Comparison of ENCODE assay signal across 9 mouse cellular contexts in genomic region chr8:105930602-105931001, GRCm38 (mm10). TPM values are rescaled to one million over a fixed set of nuclear protein-coding genes. Genes with fewer than 3 reads are reported as not detected.
DNase-seq lines count a peak whose midpoint lies in the region; ATAC-seq lines count a peak whose summit lies in the region.
"Had no signal": no experiment of that assay in that cellular context is flagged by ENCODE, and none has a peak within 500 bp of the region (broad histone marks: within the 10 kb centered on the region; RNA-seq: fewer than 3 reads in every experiment).

No protein-coding gene starts in this region.

- ATAC-seq in frontal cortex, adult (ENCODE audit: low TSS enrichment), result peak; percentile 54
- peak; percentile 75 for ATAC-seq in hindbrain, embryonic 11.5 days (ENCODE audit: low FRiP score)

- H3K4me2 ChIP-seq in hindbrain, embryonic 11.5 days (replicated peaks; ENCODE audit: low read depth, low read length), result no peak overlapping the region
- H3K4me2 ChIP-seq: limb, embryonic 12.5 days had no signal

- H3K4me3 ChIP-seq in hindbrain, embryonic 11.5 days (ENCODE audit: low read depth, low read length), result no peak overlapping the region
- H3K4me3 ChIP-seq: limb, embryonic 12.5 days had no signal

- WGBS in hindbrain, embryonic 11.5 days, result 19% methylated on average over 8 of the region's 8 CpGs

- H3K4me1 ChIP-seq in hindbrain, embryonic 11.5 days (replicated peaks; ENCODE audit: control insufficient read depth, insufficient read depth, low read length), result no peaks in the 10 kb centered on the region

- H3K9ac ChIP-seq in hindbrain, embryonic 11.5 days (ENCODE audit: low read depth, low read length), result peak overlapping the region; percentile 59
- H3K9ac ChIP-seq: limb, embryonic 12.5 days had no signal

- peak overlapping the region; percentile 37 for H3K27ac ChIP-seq in hindbrain, embryonic 11.5 days (ENCODE audit: low read depth, low read length)
- H3K27ac ChIP-seq: limb, embryonic 12.5 days had no signal

- no peaks in the 10 kb centered on the region for H3K36me3 ChIP-seq in hindbrain, embryonic 11.5 days (ENCODE audit: control insufficient read depth, insufficient read depth, low read length)

- no peaks in the 10 kb centered on the region for H3K27me3 ChIP-seq in hindbrain, embryonic 11.5 days (ENCODE audit: control insufficient read depth, insufficient read depth, low read length)
- H3K27me3 ChIP-seq: limb, embryonic 12.5 days had no signal

- H3K9me3 ChIP-seq in hindbrain, embryonic 11.5 days (ENCODE audit: control insufficient read depth, low read length), result no peaks in the 10 kb centered on the region
- H3K9me3 ChIP-seq: limb, embryonic 12.5 days had no signal

- peak; percentile 79 for DNase-seq in Muller cell, postnatal 12 days (ENCODE audit: inconsistent ontology term)
- peak; percentile 86 for DNase-seq in cerebellum, adult 9-10 months
- peak; percentile 91 for DNase-seq in hindbrain, embryonic 11.5 days (ENCODE audit: low spot score)
- peak; percentile 53 for DNase-seq in layer of hippocampus, adult 9-11 months
- DNase-seq in lung, postnatal 10 days, result peak; percentile 90
- peak; percentile 84 for DNase-seq in ovary, postnatal 36 days (ENCODE audit: low spot score)
- peak; percentile 92 for DNase-seq in thymus, postnatal 25 days

RNA-seq across cellular contexts. Expression of gene Ctrl, which starts 3.1 kb away (rescaled TPM):
- polyA plus RNA-seq in hindbrain, embryonic 11.5 days (2014; fragmentation: Nextera tagmentation; extraction: Ambion mirVana), result 0.81 and 1.3 TPM in 2 replicates

RNA-seq across cellular contexts. Expression of gene Psmb10, which starts 7.6 kb away (rescaled TPM):
- polyA plus RNA-seq in hindbrain, embryonic 11.5 days (2014; fragmentation: Nextera tagmentation; extraction: Ambion mirVana), result 21.6 and 24.6 TPM in 2 replicates

RNA-seq across cellular contexts. Expression of gene Lcat, which starts 12.6 kb away (rescaled TPM):
- polyA plus RNA-seq in hindbrain, embryonic 11.5 days (2014; fragmentation: Nextera tagmentation; extraction: Ambion mirVana), result 0.54 and 0.73 TPM in 2 replicates

RNA-seq across cellular contexts. Expression of gene Pskh1, which starts 30.4 kb away (rescaled TPM):
- polyA plus RNA-seq in hindbrain, embryonic 11.5 days (2014; fragmentation: Nextera tagmentation; extraction: Ambion mirVana), result 11.1 and 12.5 TPM in 2 replicates

RNA-seq across cellular contexts. Expression of gene Slc12a4, which starts 35.3 kb away (rescaled TPM):
- 7.8 and 8.4 TPM in 2 replicates for polyA plus RNA-seq in hindbrain, embryonic 11.5 days (2014; fragmentation: Nextera tagmentation; extraction: Ambion mirVana)
